Mouse (Mus musculus) CD4-positive naive resting alpha-beta T cell, adult 57 days (primary cell): Measurements from ENCODE around the gene Mamld1. TPM values are rescaled to one million over a fixed set of nuclear protein-coding genes. Genes with fewer than 3 reads are reported as not detected.

Source experiments
- total RNA-seq: library from RNA; stranded (reverse); gene quantifications from one replicate; pipeline ENCODE4 v1.2.4, GENCODE M21; 2023

The Mamld1 gene
- total RNA-seq: 0.18 TPM

GRCm38 (mm10) chrX:71049864-71050576, at the start of gene Mamld1:
Gene Mamld1 (plus strand): TSS chrX:71050256.

Other genes starting within 250 kb of the Mamld1 start
- 10.3 TPM for gene Mtm1, start 160.5 kb downstream of the Mamld1 start, total RNA-seq